Comparison of ENCODE assay signal across 27 mouse cellular contexts in the genomic region with DNA sequence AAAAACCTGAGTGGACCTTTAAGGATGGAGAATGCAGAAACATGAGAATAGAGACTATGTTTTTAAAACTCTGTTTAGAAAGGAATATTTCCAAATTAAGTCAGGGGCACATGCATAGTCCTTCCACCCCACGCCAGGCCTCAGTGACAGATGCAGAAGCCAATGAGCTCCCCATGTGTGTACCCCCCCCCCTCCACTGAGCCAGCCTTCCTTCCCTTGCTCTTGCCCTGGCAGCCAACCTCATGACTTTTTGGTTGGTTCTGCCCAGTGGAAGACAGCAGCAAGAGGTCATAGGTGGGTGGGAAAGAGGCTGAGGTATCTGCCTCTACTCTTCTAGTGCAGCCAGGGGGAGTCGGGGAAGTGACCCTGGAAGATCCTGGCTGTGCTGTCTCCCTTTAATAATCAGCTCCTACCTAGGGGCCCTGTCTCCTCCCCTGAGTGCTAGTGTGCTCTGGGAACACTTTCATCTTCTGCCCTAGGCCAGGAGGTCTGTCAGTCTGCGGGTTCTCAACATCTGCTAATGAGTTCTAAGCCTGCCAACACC. TPM values are rescaled to one million over a fixed set of nuclear protein-coding genes. Genes with fewer than 3 reads are reported as not detected.
A peak's percentile ranks its signal among the peaks of the same experiment; 100 is the strongest.
DNase-seq lines count a peak whose midpoint lies in the region; ATAC-seq and TF ChIP-seq lines count a peak whose summit lies in the region.
"Had no signal": no experiment of that assay in that cellular context is flagged by ENCODE, and none has a peak within 500 bp of the region (broad histone marks: within the 10 kb centered on the region; RNA-seq: fewer than 3 reads in every experiment).

No protein-coding gene starts in this region.

- peak overlapping the region; percentile 33; the same call in 1 of the 2 replicates for H3K4me2 ChIP-seq in neural tube, embryonic 13.5 days
- H3K4me2 ChIP-seq in hindbrain, postnatal 0 days (ENCODE audit: low read depth, low read length) = peak overlapping the region; percentile 45
- H3K4me2 ChIP-seq in kidney, embryonic 16.5 days (replicated peaks; ENCODE audit: low read depth, low read length) = no peak overlapping the region
- H3K4me2 ChIP-seq: embryonic facial prominence, embryonic 15.5 days had no signal

- peak; percentile 38 to 41 for DNase-seq in cerebellum, adult 18-20 months
- DNase-seq in heart, adult 11 months = peak; percentile 78
- no peak for DNase-seq in heart, adult 18-20 months
- no peak for DNase-seq in neural tube, embryonic 10.5 days (ENCODE audit: extremely low spot score, low spot score)
- DNase-seq in hindbrain, postnatal 0 days (ENCODE audit: low spot score) = no peak
- DNase-seq: adrenal gland, adult 8-10 months; adrenal gland, postnatal 36 days; B cell, adult 2 months; embryo, embryonic 11 days; gastrocnemius, adult 2 months; gastrocnemius, postnatal 25 days; heart, postnatal 10 days; heart, postnatal 4 days had no signal

- no peak overlapping the region for H3K9ac ChIP-seq in neural tube, embryonic 13.5 days
- H3K9ac ChIP-seq in hindbrain, postnatal 0 days (replicated peaks; ENCODE audit: low read length) = no peak overlapping the region
- no peak overlapping the region for H3K9ac ChIP-seq in kidney, embryonic 16.5 days (replicated peaks; ENCODE audit: low read length)
- H3K9ac ChIP-seq: embryonic facial prominence, embryonic 15.5 days had no signal

- H3K27me3 ChIP-seq in neural tube, embryonic 13.5 days = peaks cover 33% of the 10 kb centered on the region
- peaks cover 8% of the 10 kb centered on the region for H3K27me3 ChIP-seq in hindbrain, postnatal 0 days (ENCODE audit: insufficient read depth, low read length)
- peaks cover 56% of the 10 kb centered on the region for H3K27me3 ChIP-seq in kidney, embryonic 16.5 days (ENCODE audit: insufficient read depth, low read length)

- H3K4me3 ChIP-seq in neural tube, embryonic 13.5 days = no peak overlapping the region
- H3K4me3 ChIP-seq in hindbrain, postnatal 0 days (ENCODE audit: low read length) = no peak overlapping the region
- no peak overlapping the region for H3K4me3 ChIP-seq in kidney, embryonic 16.5 days (ENCODE audit: low read length)
- H3K4me3 ChIP-seq: embryonic facial prominence, embryonic 15.5 days; erythroblast, embryonic 14.5 days; forebrain, embryonic 10.5 days; gastrocnemius, adult 2 months; heart, embryonic 10.5 days had no signal

- peaks cover 25% of the 10 kb centered on the region for H3K4me1 ChIP-seq in neural tube, embryonic 13.5 days (replicated peaks)
- H3K4me1 ChIP-seq in hindbrain, postnatal 0 days (ENCODE audit: insufficient read depth, low read length) = no peaks in the 10 kb centered on the region
- peaks cover 6% of the 10 kb centered on the region for H3K4me1 ChIP-seq in kidney, embryonic 16.5 days (ENCODE audit: insufficient read depth, low read length)

- no peak for ATAC-seq in cerebellum, adult (ENCODE audit: insufficient number of reproducible peaks, low FRiP score, low TSS enrichment)
- ATAC-seq in neural tube, embryonic 13.5 days (ENCODE audit: low read depth) = no peak
- no peak for ATAC-seq in hindbrain, postnatal 0 days
- no peak for ATAC-seq in kidney, embryonic 16.5 days (ENCODE audit: low FRiP score, low TSS enrichment)
- ATAC-seq: CD4-positive, CD25-positive, alpha-beta regulatory T cell, adult 4 months; forebrain, embryonic 14.5 days; inflammation-experienced regulatory T-cells, adult 6 months; intestine, postnatal 0 days had no signal

- H3K9me3 ChIP-seq in neural tube, embryonic 13.5 days = no peaks in the 10 kb centered on the region
- no peaks in the 10 kb centered on the region for H3K9me3 ChIP-seq in hindbrain, postnatal 0 days (ENCODE audit: low read length)
- no peaks in the 10 kb centered on the region for H3K9me3 ChIP-seq in kidney, embryonic 16.5 days (ENCODE audit: low read length)
- H3K9me3 ChIP-seq: embryonic facial prominence, embryonic 15.5 days; forebrain, embryonic 10.5 days; heart, embryonic 10.5 days had no signal

- no peaks in the 10 kb centered on the region for H3K36me3 ChIP-seq in neural tube, embryonic 13.5 days
- no peaks in the 10 kb centered on the region for H3K36me3 ChIP-seq in hindbrain, postnatal 0 days (ENCODE audit: insufficient read depth, low read length)
- no peaks in the 10 kb centered on the region for H3K36me3 ChIP-seq in kidney, embryonic 16.5 days (ENCODE audit: insufficient read depth, low read length)
- H3K36me3 ChIP-seq: embryonic facial prominence, embryonic 15.5 days; forebrain, embryonic 10.5 days; G1E; heart, embryonic 10.5 days had no signal

- no peak overlapping the region for H3K27ac ChIP-seq in neural tube, embryonic 13.5 days (replicated peaks)
- 0 out of 2 replicates have a peak overlapping the region, but pooled peaks have one; percentile 20 for H3K27ac ChIP-seq in hindbrain, postnatal 0 days
- no peak overlapping the region for H3K27ac ChIP-seq in kidney, embryonic 16.5 days (ENCODE audit: low read length)
- H3K27ac ChIP-seq: embryonic facial prominence, embryonic 15.5 days; forebrain, embryonic 10.5 days; gastrocnemius, adult 2 months; heart, embryonic 10.5 days had no signal

- no peak for TF ChIP-seq CTCF in hindbrain, postnatal 0 days (IDR thresholded peaks at IDR 0.05; ENCODE audit: low read depth)

- WGBS in neural tube, embryonic 13.5 days = 70% methylated on average over 3 of the region's 3 CpGs
- WGBS in hindbrain, postnatal 0 days = 53% methylated on average over 3 of the region's 3 CpGs
- WGBS in kidney, embryonic 16.5 days = 68% methylated on average over 3 of the region's 3 CpGs

RNA-seq across cellular contexts. Expression of a gene that starts 4.8 kb away (rescaled TPM):
- total RNA-seq in heart, adult 18-20 months (2021) = under 1 TPM; 0.55 to 0.67 TPM
- 25.7 and 28.1 TPM in 2 replicates for polyA plus RNA-seq in neural tube, embryonic 13.5 days (2015; fragmentation: Nextera tagmentation; extraction: Ambion mirVana)
- total RNA-seq in hindbrain, postnatal 0 days (2014; rRNA removed) = 163 and 181 TPM in 2 replicates
- polyA plus RNA-seq in hindbrain, postnatal 0 days (2015; fragmentation: Nextera tagmentation; extraction: Ambion mirVana) = 56.8 and 64.9 TPM in 2 replicates
- polyA plus RNA-seq in kidney, embryonic 16.5 days (2015; fragmentation: Nextera tagmentation; extraction: Ambion mirVana) = 0.06 TPM in 1 of 2 replicates, not detected in the other
- total RNA-seq: common myeloid progenitor, adult 5-6 weeks; G1E; gastrocnemius, adult 2 months; granulocyte monocyte progenitor cell, adult 5-6 weeks had no signal
- polyA plus RNA-seq: CD4-positive, CD25-positive, alpha-beta regulatory T cell, adult 4 months; erythroblast, embryonic 14.5 days; G1E; inflammation-experienced regulatory T-cells, adult 6 months had no signal

Comparison
In these comparisons a context has a peak if more than half of its experiments do, and no peak if none do; other contexts are left out.
1. DNase-seq: peak in cerebellum, adult 18-20 months (2 of 2) and heart, adult 11 months (single experiment); none in heart, adult 18-20 months (0 of 2), neural tube, embryonic 10.5 days (single experiment) and hindbrain, postnatal 0 days (single experiment).
2. RNA of a gene that starts 4.8 kb away (polyA plus RNA-seq): 56.8 to 64.9 TPM in hindbrain, postnatal 0 days and 25.7 to 28.1 TPM in neural tube, embryonic 13.5 days; 0.06 TPM in kidney, embryonic 16.5 days; every median in the first group is over 10 times any median in the second.